In genomic region chr12:87224950-87225349, GRCm38 (mm10) we compare ENCODE assay signal across 1 mouse cellular context.
TF ChIP-seq lines count a peak whose summit lies in the region.

No protein-coding gene starts in this region.

TF ChIP-seq in ES-E14, 5 proteins besides CTCF, POLR2A, EP300 and RAD21:
- TF ChIP-seq ZNF384 (IDR thresholded peaks at IDR 0.05; ENCODE audit: low read depth, low read length): no peak
- no peak for TF ChIP-seq HCFC1 (IDR thresholded peaks at IDR 0.05; ENCODE audit: borderline replicate concordance, insufficient read depth, low read length)
- no peak for TF ChIP-seq ZC3H11A (IDR thresholded peaks at IDR 0.05; ENCODE audit: borderline replicate concordance, low read depth, low read length)
- TF ChIP-seq CHD2 (IDR thresholded peaks at IDR 0.05; ENCODE audit: low read depth, low read length): no peak
- no peak for TF ChIP-seq MAFK (IDR thresholded peaks at IDR 0.05; ENCODE audit: insufficient read depth, low read depth, low read length)
